Mouse (Mus musculus) neural tube, embryonic 14.5 days (tissue): Measurements from ENCODE around the gene Gatm. TPM values are rescaled to one million over a fixed set of nuclear protein-coding genes. Genes with fewer than 3 reads are reported as not detected.
A peak's percentile ranks its signal among the peaks of the same experiment; 100 is the strongest.

Experiments used
- ATAC-seq: fragments of 200-750 bp; cut with Nextera tagmentation; 2 replicates; pipeline ENCODE4 v1.8.0; 2017; ENCODE audit warnings: low read depth, mild to moderate bottlenecking, moderate TSS enrichment, moderate library complexity
- H3K27ac ChIP-seq: fragments of 300-500 bp; sonication (generic); 2 replicates; pipeline ENCODE4 v1.5.1; 2014; ENCODE audit warnings: low read depth, mild to moderate bottlenecking, control low read depth, low read length, moderate library complexity, mixed read lengths
- H3K27me3 ChIP-seq: fragments of 300-500 bp; sonication (generic); 2 replicates; pipeline ENCODE4 v1.6.1; 2014; ENCODE audit warnings: low read length; ENCODE audit not compliant: control insufficient read depth, insufficient read depth
- H3K36me3 ChIP-seq: fragments of 300-500 bp; sonication (generic); 2 replicates; pipeline ENCODE4 v1.6.1; 2014; ENCODE audit warnings: low read length, mixed read lengths; ENCODE audit not compliant: control insufficient read depth, insufficient read depth
- H3K4me1 ChIP-seq: fragments of 300-500 bp; sonication (generic); 2 replicates; pipeline ENCODE4 v1.6.1; 2014; ENCODE audit warnings: low read length; ENCODE audit not compliant: control insufficient read depth, insufficient read depth
- H3K4me2 ChIP-seq: fragments of 300-500 bp; sonication (generic); 2 replicates; pipeline ENCODE4 v1.6.1; 2014; ENCODE audit warnings: mild to moderate bottlenecking, low read depth, low read length, control low read depth
- H3K4me3 ChIP-seq: fragments of 300-500 bp; sonication (generic); 2 replicates; pipeline ENCODE4 v1.5.1; 2014; ENCODE audit warnings: low read depth, low read length, control low read depth, mixed read lengths
- H3K9ac ChIP-seq: fragments of 300-500 bp; sonication (generic); replicated peaks from 2 replicates; pipeline ENCODE4 v1.6.1; 2014; ENCODE audit warnings: low read depth, mild to moderate bottlenecking, control low read depth, low read length, mixed read lengths
- H3K9me3 ChIP-seq: fragments of 300-500 bp; sonication (generic); 2 replicates; pipeline ENCODE4 v1.6.1; 2016; ENCODE audit warnings: low read length; ENCODE audit not compliant: control insufficient read depth
- WGBS: fragments of 180-500 bp; shearing (Covaris S2); extraction: QIAGEN DNeasy Blood & Tissue Kit; methylation state at CpG from one replicate; pipeline ENCODE4 v1.1.7; 2014; 5-methylcytosine and 5-hydroxymethylcytosine counted together
- polyA plus RNA-seq: library from polyadenylated mRNA; unstranded; fragments of >200 nt; fragmentation: Nextera tagmentation; extraction: Ambion mirVana; gene quantifications from 2 replicates; pipeline ENCODE4 v1.2.1, GENCODE M21; 2014

Gene Gatm
- polyA plus RNA-seq, 1 experiment from 2014 or later, result 35.3 TPM

- ATAC-seq, result peak; percentile 87
- peak overlapping the region; percentile 57 for H3K4me2 ChIP-seq
- H3K27me3 ChIP-seq, result no peaks in the 10 kb centered on the region
- peak overlapping the region; percentile 32 for H3K9ac ChIP-seq
- peaks cover 7% of the 10 kb centered on the region; the same call in 1 of the 2 replicates for H3K36me3 ChIP-seq
- 1% methylated on average over 36 of the region's 36 CpGs for WGBS
- no peak overlapping the region for H3K27ac ChIP-seq
- H3K4me1 ChIP-seq, result no peaks in the 10 kb centered on the region
- H3K4me3 ChIP-seq, result peak overlapping the region; percentile 36
- no peaks in the 10 kb centered on the region for H3K9me3 ChIP-seq
Observed at GRCm38 (mm10) chr2:122637526-122637997, 26.5 kb upstream of the Gatm start.

DNA sequence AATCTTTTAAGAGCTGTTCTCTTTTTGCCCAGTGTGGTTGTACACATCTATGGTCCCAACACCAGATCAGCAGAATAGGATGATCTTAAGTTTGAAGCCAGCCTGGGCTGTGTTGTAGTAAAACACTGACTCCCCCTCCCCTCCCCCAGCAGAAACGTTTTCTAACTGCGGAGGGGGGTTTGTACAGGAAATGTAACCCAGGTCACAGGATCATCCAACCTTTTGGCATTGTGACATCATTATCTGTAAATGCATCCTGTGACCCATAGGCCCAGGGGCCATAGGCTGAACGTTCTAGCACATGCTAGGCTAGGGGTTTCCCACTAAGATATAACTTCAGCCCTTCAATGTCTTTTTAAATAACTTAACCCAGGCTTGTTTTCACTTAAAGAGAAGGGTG lies 25.6 kb upstream of the Gatm start, which contains the start of gene AA467197:
Gene AA467197 (plus strand): TSS at position 301 of the 400 bp plus-strand sequence.
- peak within 1 kb of the TSS; percentile 32 for H3K9ac ChIP-seq
- H3K4me3 ChIP-seq, result peak within 1 kb of the TSS; percentile 36
- peak within 1 kb of the TSS; percentile 57 for H3K4me2 ChIP-seq
- ATAC-seq, result no peak
- 65% methylated on average over 3 of the region's 3 CpGs for WGBS
- H3K27me3 ChIP-seq, result no peaks in the 10 kb centered on the region
- peaks cover 6% of the 10 kb centered on the region for H3K4me1 ChIP-seq
- H3K9me3 ChIP-seq, result no peaks in the 10 kb centered on the region
- peaks cover 7% of the 10 kb centered on the region; the same call in 1 of the 2 replicates for H3K36me3 ChIP-seq
- H3K27ac ChIP-seq, result no peak within 1 kb of the TSS

DNA sequence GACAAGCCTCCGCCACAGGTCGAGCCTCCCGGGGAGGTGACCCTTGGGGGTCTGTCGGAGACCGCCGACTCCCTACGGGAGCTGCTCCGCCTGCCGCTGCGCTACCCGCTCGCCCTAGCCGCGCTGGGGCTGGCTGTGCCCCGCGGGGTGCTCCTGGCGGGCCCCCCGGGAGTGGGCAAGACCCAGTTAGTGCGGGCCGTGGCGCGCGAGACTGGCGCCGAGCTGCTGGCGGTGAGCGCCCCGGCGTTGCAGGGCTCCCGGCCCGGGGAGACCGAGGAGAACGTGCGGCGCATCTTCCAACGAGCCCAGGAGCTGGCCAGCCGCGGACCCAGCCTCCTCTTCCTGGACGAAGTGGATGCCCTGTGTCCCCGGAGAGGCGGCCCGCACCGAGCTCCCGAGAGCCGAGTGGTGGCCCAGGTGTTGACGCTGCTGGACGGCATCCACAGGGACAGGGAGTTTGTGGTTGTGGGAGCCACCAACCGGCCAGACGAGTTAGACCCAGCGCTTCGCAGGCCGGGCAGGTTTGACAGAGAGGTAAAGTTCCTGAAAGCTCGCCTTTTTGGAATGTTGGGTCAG lies 20.2 kb upstream of the Gatm start:
- H3K9me3 ChIP-seq, result no peaks in the 10 kb centered on the region
- H3K27ac ChIP-seq, result peak overlapping the region; percentile 76; the same call in 1 of the 2 replicates
- peak; percentile 15; the same call in 1 of the 2 replicates for ATAC-seq
- no peaks in the 10 kb centered on the region for H3K27me3 ChIP-seq
- peaks cover 7% of the 10 kb centered on the region; the same call in 1 of the 2 replicates for H3K36me3 ChIP-seq
- WGBS, result under 1% methylated on average over 47 of the region's 53 CpGs
- peak overlapping the region; percentile 97 for H3K4me2 ChIP-seq
- H3K4me3 ChIP-seq, result peak overlapping the region; percentile 100
- peak overlapping the region; percentile 93 for H3K9ac ChIP-seq
- H3K4me1 ChIP-seq, result peaks cover 9% of the 10 kb centered on the region

DNA sequence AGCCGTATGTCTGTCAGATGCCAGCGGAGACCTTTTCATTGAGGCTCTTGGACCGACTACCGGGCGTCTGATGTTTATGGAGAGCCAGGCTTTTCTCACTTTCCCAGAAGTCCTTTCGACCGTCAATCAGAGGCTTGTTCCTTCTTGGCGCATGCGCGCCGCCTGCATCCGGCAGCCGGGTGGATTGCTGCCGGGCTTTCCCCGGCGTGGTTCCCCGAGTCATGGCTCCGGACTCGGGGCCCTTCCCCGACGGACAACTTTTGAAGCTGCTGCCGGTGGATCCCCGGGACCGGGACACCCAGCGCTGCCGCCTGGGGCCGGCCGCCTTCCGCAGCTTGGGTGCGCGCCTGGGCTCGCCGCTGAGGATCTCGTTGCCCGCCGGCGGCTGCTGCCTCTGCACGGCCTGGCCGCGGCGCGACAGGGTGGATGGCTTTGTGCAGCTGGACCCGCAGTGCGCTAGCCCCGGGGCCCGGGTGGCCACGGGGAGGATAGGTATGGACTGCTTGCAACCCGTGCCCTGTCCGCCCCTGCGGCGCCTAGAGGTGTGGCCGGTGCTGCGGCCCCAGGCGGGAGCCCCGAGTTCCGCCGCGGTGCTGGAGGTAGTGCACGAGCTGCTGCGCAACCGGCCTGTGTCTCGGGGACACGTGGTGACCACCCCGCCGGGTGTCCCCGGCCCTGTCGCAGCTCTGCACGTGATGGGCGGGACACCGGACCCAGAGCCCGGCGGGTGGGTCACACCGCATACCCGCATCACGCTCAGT lies 19.5 kb upstream of the Gatm start:
- peak overlapping the region; percentile 76 for H3K27ac ChIP-seq
- peak overlapping the region; percentile 100 for H3K4me3 ChIP-seq
- peak; percentile 89 for ATAC-seq
- H3K4me1 ChIP-seq, result peaks cover 9% of the 10 kb centered on the region
- peak overlapping the region; percentile 97 for H3K4me2 ChIP-seq
- H3K36me3 ChIP-seq, result peaks cover 7% of the 10 kb centered on the region; the same call in 1 of the 2 replicates
- under 1% methylated on average over 74 of the region's 75 CpGs for WGBS
- no peaks in the 10 kb centered on the region for H3K9me3 ChIP-seq
- H3K27me3 ChIP-seq, result no peaks in the 10 kb centered on the region
- H3K9ac ChIP-seq, result peak overlapping the region; percentile 93

- H3K4me3 ChIP-seq, result peak overlapping the region; percentile 100; the same call in 1 of the 2 replicates
- no peak; the same call in 1 of the 2 replicates for ATAC-seq
- H3K27ac ChIP-seq, result 0 out of 2 replicates have a peak overlapping the region, but pooled peaks have one; percentile 22
- no peaks in the 10 kb centered on the region for H3K9me3 ChIP-seq
- no peak overlapping the region; the same call in 1 of the 2 replicates for H3K9ac ChIP-seq
- H3K4me1 ChIP-seq, result peaks cover 9% of the 10 kb centered on the region
- 67% methylated on average over 6 of the region's 6 CpGs for WGBS
- H3K36me3 ChIP-seq, result peaks cover 7% of the 10 kb centered on the region; the same call in 1 of the 2 replicates
- peak overlapping the region; percentile 97 for H3K4me2 ChIP-seq
- H3K27me3 ChIP-seq, result no peaks in the 10 kb centered on the region
Observed at GRCm38 (mm10) chr2:122629871-122630270, 18.8 kb upstream of the Gatm start.

DNA sequence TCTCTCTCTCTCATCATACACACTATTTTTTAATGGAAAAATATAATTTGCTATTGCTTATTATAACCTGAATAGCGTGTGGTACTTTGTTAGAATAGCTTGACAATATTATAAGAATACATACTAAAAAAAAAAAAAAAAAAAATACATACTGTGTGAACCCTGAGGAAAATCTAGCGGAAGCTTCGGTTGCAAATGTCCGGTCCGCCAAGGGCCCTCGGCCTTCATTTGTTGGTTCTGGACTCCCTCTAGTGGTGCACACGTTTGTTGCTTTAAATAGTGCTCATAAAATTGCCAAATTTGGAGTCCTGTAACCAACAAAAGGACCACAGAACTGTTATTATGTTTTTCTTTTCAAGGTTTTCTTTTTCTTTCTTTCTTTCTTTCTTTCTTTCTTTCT lies 17.9 kb upstream of the Gatm start:
- Histone ChIP-seq H3K36me3 (peaks cover 2% of the 10 kb centered on the region; the same call in 1 of the 2 replicates), H3K4me1 (peaks cover 9% of the 10 kb centered on the region), H3K4me2 (peak overlapping the region; percentile 11; the same call in 1 of the 2 replicates), H3K9me3 (no peaks in the 10 kb centered on the region), H3K9ac (no peak overlapping the region), H3K27me3 (no peaks in the 10 kb centered on the region), H3K27ac (no peak overlapping the region), H3K4me3 (no peak overlapping the region)
- 1% methylated on average over 7 of the region's 7 CpGs for WGBS
- ATAC-seq, result no peak

- Histone ChIP-seq H3K27me3 (no peaks in the 10 kb centered on the region), H3K9ac (no peak overlapping the region), H3K4me3 (no peak overlapping the region), H3K4me1 (no peaks in the 10 kb centered on the region; the same call in 1 of the 2 replicates), H3K36me3 (no peaks in the 10 kb centered on the region), H3K9me3 (no peaks in the 10 kb centered on the region), H3K4me2 (no peak overlapping the region), H3K27ac (no peak overlapping the region)
- no peak for ATAC-seq
- WGBS, result 59% methylated on average over 7 of the region's 7 CpGs
Observed at GRCm38 (mm10) chr2:122625930-122626329, 14.8 kb upstream of the Gatm start.

DNA sequence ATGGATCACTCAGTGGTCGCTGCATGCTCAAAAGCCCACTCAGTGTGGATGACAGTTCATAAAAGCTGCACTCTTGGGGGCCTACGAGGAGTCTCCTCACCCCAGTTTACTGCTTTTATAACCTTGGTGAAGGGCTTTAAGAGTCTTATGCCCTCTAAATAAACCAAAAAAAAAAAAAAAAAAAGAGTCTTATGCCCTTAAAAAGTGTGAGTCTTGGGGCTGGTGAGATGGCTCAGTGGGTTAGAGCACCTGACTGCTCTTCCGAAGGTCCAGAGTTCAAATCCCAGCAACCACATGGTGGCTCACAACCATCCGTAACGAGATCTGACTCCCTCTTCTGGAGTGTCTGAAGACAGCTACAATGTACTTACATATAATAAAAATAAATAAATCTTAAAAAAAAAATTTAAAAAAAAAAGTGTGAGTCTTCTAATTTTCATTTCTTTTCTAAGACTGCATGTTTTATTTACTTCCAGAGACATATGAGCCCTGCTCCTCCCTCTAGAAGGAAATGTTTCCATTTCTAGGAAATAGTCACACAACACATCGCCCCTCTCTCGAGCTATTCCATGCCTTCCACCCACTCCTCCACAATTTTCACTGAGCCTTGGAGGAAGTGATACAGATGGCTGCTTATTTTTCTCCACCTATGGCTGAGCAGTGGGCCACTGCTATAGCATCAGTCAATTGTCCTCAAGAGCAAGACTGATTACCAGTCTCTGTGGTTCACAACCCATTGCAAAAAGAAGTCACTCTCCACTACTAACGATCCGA lies 10.4 kb upstream of the Gatm start:
- no peak overlapping the region for H3K4me2 ChIP-seq
- no peaks in the 10 kb centered on the region for H3K9me3 ChIP-seq
- no peak overlapping the region for H3K9ac ChIP-seq
- ATAC-seq, result no peak
- no peak overlapping the region for H3K4me3 ChIP-seq
- whole genome bisulfite sequencing, result 75% methylated on average over 8 of the region's 9 CpGs
- H3K27ac ChIP-seq, result no peak overlapping the region
- H3K4me1 ChIP-seq, result no peaks in the 10 kb centered on the region
- no peaks in the 10 kb centered on the region for H3K36me3 ChIP-seq
- H3K27me3 ChIP-seq, result no peaks in the 10 kb centered on the region
